Mouse (Mus musculus): ENCODE results near the gene N4bp2. TPM values are rescaled to one million over a fixed set of nuclear protein-coding genes. Genes with fewer than 3 reads are reported as not detected.

N4bp2 gene
- polyA plus RNA-seq, 1 experiment, result 4.3 TPM

DNA sequence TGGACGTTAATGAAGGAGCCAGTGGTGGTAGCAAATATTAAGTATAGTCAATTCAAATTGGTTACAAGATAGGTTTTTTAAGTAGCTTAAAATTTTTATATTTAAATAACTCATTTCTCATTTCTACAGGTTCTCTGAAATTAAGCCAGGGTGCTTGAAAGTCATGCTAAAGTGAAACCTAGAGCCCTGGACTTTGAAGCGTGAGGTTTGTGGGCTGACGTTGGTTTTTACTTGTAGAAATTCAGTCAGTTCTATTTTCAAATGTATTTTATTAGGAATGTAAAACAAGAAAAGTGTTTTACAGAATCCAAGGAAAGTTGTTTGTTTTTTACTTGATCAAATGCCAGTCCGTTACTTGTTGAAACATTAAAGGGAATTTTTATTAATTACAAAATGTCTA lies 63.2 kb downstream of the N4bp2 start:
- peaks cover 18% of the 10 kb centered on the region for H3K4me1 ChIP-seq
- H3K36me3 ChIP-seq (replicated peaks; ENCODE audit: low read length), result peaks cover 82% of the 10 kb centered on the region
- no peak for TF ChIP-seq FLI1 (IDR thresholded peaks at IDR 0.05; ENCODE audit: low read length)
- no peak for TF ChIP-seq GATA1 (IDR thresholded peaks at IDR 0.05; ENCODE audit: borderline replicate concordance, low read length)
- no peak overlapping the region for H3K4me3 ChIP-seq (replicated peaks)
- no peaks in the 10 kb centered on the region for H3K27me3 ChIP-seq (replicated peaks)
- no peaks in the 10 kb centered on the region for H3K9me3 ChIP-seq

DNA sequence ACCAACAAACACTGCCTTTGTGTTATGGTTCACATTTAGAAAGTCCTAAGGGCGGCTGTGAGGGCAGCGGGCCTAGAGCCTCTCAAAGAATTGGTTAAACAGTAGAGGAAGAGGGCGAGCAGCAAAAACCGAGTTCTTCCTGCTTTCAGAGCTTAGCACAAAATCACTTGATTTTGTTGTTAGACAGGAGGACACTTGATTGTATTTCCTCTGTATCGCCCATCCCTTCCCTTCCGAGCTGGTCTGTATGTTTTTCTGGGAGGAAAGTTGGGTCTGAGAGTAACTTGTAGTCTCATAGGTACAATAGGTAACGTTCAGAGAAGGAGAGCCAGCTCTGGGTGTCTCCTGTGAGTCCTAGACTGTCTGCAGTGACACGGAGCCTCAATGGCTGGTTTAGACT lies 63.8 kb downstream of the N4bp2 start:
- Histone ChIP-seq H3K4me3 (replicated peaks) (no peak overlapping the region), H3K9me3 (no peaks in the 10 kb centered on the region), H3K36me3 (replicated peaks; ENCODE audit: low read length) (peaks cover 76% of the 10 kb centered on the region), H3K4me1 (peaks cover 24% of the 10 kb centered on the region), H3K27me3 (replicated peaks) (no peaks in the 10 kb centered on the region)
- no peak for TF ChIP-seq GATA1 (IDR thresholded peaks at IDR 0.05; ENCODE audit: borderline replicate concordance, low read length)
- no peak for TF ChIP-seq FLI1 (IDR thresholded peaks at IDR 0.05; ENCODE audit: low read length)

GRCm38 (mm10) chr5:65828261-65828660 lies 64.9 kb downstream of the N4bp2 start:
- Histone ChIP-seq H3K36me3 (replicated peaks; ENCODE audit: low read length) (peaks cover 71% of the 10 kb centered on the region), H3K9me3 (no peaks in the 10 kb centered on the region; the same call in 1 of the 2 replicates), H3K4me1 (peaks cover 23% of the 10 kb centered on the region), H3K27me3 (replicated peaks) (no peaks in the 10 kb centered on the region), H3K4me3 (replicated peaks) (no peak overlapping the region)
- TF ChIP-seq FLI1 (IDR thresholded peaks at IDR 0.05; ENCODE audit: low read length) (no peak), GATA1 (IDR thresholded peaks at IDR 0.05; ENCODE audit: borderline replicate concordance, low read length) (no peak)

DNA sequence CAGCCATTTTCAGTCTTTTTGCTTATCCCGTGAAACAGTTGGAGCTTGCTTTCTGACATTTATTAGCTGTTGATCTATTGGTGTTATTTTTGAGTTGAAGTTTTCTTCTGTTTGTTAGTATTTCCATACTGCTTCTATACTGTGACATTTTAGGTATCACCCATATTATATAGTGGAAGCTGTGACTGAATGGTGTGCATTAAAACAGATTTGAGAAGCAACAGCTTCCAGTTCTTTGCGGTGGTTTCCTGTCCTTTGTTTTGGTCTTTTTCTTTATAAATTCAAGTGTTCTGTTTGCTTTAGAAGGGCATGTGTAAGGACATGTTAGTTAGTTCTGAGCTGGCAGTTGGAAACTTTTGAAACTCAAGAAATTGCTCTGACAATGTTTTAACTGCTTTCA lies 65.7 kb downstream of the N4bp2 start:
- TF ChIP-seq GATA1 (IDR thresholded peaks at IDR 0.05; ENCODE audit: borderline replicate concordance, low read length) (no peak), FLI1 (IDR thresholded peaks at IDR 0.05; ENCODE audit: low read length) (no peak)
- H3K4me3 ChIP-seq (replicated peaks), result no peak overlapping the region
- no peaks in the 10 kb centered on the region for H3K27me3 ChIP-seq (replicated peaks)
- peaks cover 21% of the 10 kb centered on the region for H3K4me1 ChIP-seq
- no peaks in the 10 kb centered on the region; the same call in 1 of the 2 replicates for H3K9me3 ChIP-seq
- H3K36me3 ChIP-seq (replicated peaks; ENCODE audit: low read length), result peaks cover 66% of the 10 kb centered on the region

GRCm38 (mm10) chr5:65831917-65832618 lies 68.7 kb downstream of the N4bp2 start:
- TF ChIP-seq GATA1 (IDR thresholded peaks at IDR 0.05; ENCODE audit: borderline replicate concordance, low read length), result no peak
- no peak for TF ChIP-seq FLI1 (IDR thresholded peaks at IDR 0.05; ENCODE audit: low read length)
- Histone ChIP-seq H3K4me1 (peaks cover 27% of the 10 kb centered on the region), H3K36me3 (replicated peaks; ENCODE audit: low read length) (peaks cover 51% of the 10 kb centered on the region), H3K27me3 (replicated peaks) (no peaks in the 10 kb centered on the region), H3K9me3 (peaks cover 6% of the 10 kb centered on the region), H3K4me3 (replicated peaks) (peak overlapping the region; percentile 69)

DNA sequence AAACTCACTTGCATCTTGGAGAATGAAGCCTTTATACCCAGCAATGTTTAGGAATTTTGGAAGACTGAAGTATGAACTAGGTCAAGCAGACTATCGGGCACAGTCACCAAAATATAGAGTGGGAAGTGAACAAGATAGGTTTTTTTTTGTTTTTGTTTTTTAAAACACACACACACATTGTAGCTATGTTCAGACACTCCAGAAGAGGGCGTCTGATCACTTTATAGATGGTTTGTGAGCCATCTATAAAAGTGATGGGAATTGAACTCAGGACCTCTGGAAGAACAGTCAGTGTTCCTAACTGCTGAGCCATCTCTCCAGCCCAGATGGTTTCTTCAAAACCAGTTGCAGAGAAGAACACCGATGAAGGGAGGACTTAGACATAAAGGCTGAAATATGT lies 69.8 kb downstream of the N4bp2 start:
- Histone ChIP-seq H3K9me3 (peaks cover 6% of the 10 kb centered on the region), H3K27me3 (replicated peaks) (no peaks in the 10 kb centered on the region)

DNA sequence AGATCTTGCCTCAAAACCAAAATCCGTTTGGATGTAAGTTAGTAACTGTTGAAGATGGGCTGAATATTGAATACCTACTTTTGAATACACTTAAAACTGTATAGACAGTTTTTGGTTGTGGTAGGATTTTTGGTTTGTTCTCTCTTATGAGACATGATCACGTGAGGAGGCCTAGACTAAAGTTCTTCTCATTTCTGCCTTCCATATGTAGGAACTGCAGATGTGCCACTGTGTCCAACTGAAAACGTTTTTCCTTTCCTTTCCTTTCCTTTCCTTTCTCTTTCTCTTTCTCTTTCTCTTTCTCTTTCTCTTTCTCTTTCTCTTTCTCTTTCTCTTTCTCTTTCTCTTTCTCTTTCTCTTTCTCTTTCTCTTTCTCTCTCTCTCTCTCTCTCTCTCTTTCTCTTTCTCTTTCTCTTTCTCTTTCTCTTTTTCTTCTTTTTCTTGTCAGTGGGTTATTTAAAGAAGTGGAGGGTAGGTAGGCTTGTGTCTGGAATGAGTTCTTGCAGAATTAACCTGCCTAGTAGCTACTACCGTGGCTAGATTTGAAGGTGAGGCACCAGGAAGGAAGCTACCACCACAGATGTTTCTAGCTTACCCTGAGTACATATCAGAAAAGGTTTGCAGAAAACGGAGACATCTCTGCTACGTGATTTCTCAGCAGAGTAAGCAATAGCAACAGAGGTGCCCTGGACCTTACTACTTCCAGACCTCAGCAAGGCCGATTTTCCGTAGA lies 70.6 kb downstream of the N4bp2 start:
- Histone ChIP-seq H3K36me3 (replicated peaks; ENCODE audit: low read length) (peaks cover 37% of the 10 kb centered on the region), H3K4me1 (peaks cover 30% of the 10 kb centered on the region), H3K9me3 (peaks cover 11% of the 10 kb centered on the region), H3K27me3 (replicated peaks) (no peaks in the 10 kb centered on the region), H3K4me3 (replicated peaks) (peak overlapping the region; percentile 24)
- TF ChIP-seq FLI1 (IDR thresholded peaks at IDR 0.05; ENCODE audit: low read length) (no peak), GATA1 (IDR thresholded peaks at IDR 0.05; ENCODE audit: borderline replicate concordance, low read length) (no peak)

More for the DNA sequence above, 69.8 kb downstream of the N4bp2 start:
- H3K4me3 ChIP-seq (replicated peaks), result no peak overlapping the region
- H3K4me1 ChIP-seq, result peaks cover 27% of the 10 kb centered on the region
- TF ChIP-seq GATA1 (IDR thresholded peaks at IDR 0.05; ENCODE audit: borderline replicate concordance, low read length) (no peak), FLI1 (IDR thresholded peaks at IDR 0.05; ENCODE audit: low read length) (no peak)
- peaks cover 43% of the 10 kb centered on the region for H3K36me3 ChIP-seq (replicated peaks; ENCODE audit: low read length)

DNA sequence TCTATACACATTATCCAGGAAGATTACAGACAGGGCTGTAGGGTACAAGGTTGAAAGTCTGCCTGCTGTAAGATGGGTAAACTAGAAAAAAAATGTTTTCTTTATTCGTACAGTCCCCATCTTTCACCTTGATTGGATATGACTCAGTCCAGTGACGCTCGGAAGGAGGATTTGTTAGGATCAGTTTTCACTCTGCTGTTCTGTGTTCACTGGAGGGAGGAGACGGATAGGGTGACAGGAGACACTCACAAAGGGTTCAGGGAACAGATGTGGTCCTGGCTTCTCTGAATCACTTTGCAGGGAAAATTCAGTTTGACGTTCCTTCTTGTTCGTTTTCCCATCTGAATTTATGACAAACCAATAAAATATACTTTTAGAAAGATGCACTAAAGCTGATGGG lies 74.7 kb downstream of the N4bp2 start:
- Histone ChIP-seq H3K36me3 (replicated peaks; ENCODE audit: low read length) (peaks cover 16% of the 10 kb centered on the region), H3K9me3 (peaks cover 11% of the 10 kb centered on the region), H3K4me3 (replicated peaks) (no peak overlapping the region), H3K27me3 (replicated peaks) (no peaks in the 10 kb centered on the region), H3K4me1 (peaks cover 24% of the 10 kb centered on the region)
- no peak for TF ChIP-seq GATA1 (IDR thresholded peaks at IDR 0.05; ENCODE audit: borderline replicate concordance, low read length)
- TF ChIP-seq FLI1 (IDR thresholded peaks at IDR 0.05; ENCODE audit: low read length), result no peak

GRCm38 (mm10) chr5:65842947-65843346 lies 79.6 kb downstream of the N4bp2 start:
- Histone ChIP-seq H3K4me1 (peaks cover 29% of the 10 kb centered on the region), H3K27me3 (replicated peaks) (no peaks in the 10 kb centered on the region), H3K36me3 (replicated peaks; ENCODE audit: low read length) (no peaks in the 10 kb centered on the region), H3K9me3 (peaks cover 4% of the 10 kb centered on the region), H3K4me3 (replicated peaks) (no peak overlapping the region)
- TF ChIP-seq GATA1 (IDR thresholded peaks at IDR 0.05; ENCODE audit: borderline replicate concordance, low read length) (no peak), FLI1 (IDR thresholded peaks at IDR 0.05; ENCODE audit: low read length) (no peak)

DNA sequence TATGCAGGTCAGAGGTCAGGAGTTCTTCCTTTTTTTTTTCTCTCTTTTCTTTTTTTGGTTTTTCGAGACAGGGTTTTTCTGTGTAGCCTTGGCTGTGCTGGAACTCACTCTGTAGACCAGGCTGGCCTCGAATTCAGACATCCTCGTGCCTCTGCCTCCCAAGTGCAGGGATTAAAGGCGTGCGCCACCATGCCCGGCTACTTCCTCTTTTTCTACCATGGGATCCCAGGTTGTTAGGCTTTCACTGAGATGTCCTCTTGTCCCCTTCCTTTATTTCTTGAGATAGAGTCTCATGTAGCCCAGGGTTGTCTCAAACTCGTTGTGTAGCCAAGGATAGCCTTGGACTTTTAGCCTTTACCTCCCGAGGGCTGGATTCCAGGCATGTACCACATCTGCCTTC lies 83.2 kb downstream of the N4bp2 start:
- Histone ChIP-seq H3K4me1 (peaks cover 30% of the 10 kb centered on the region), H3K9me3 (no peaks in the 10 kb centered on the region), H3K27me3 (replicated peaks) (peaks cover 2% of the 10 kb centered on the region), H3K4me3 (replicated peaks) (no peak overlapping the region), H3K36me3 (replicated peaks; ENCODE audit: low read length) (no peaks in the 10 kb centered on the region)
- no peak for TF ChIP-seq GATA1 (IDR thresholded peaks at IDR 0.05; ENCODE audit: borderline replicate concordance, low read length)
- TF ChIP-seq FLI1 (IDR thresholded peaks at IDR 0.05; ENCODE audit: low read length), result no peak

All from megakaryocyte, embryonic 14.5 days (primary cell).